Mouse (Mus musculus): ENCODE measurements around the gene Dab2ip.

Gene Dab2ip

DNA sequence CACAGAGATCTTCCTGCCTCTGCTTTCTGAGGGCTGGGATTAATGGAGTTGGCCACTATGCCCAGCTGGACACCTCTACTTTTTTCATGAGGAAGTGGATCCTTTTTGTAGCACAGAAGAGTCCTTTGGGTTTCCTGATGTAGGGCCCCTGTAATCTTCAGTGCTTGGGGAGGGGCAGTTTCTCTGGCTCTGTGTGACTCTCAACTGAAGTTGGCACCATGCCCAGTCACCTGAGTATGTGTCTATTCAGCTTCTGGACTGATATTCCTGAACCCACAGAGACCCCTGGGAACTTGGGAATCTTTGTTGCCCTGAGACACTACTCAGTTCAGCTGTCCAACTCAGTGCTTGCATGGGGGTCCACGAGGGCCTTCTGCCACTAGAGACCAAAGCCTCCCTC, 37.0 kb downstream of the Dab2ip start:
- no peak for DNase-seq (ENCODE audit: low spot score in 2 of 2)

DNA sequence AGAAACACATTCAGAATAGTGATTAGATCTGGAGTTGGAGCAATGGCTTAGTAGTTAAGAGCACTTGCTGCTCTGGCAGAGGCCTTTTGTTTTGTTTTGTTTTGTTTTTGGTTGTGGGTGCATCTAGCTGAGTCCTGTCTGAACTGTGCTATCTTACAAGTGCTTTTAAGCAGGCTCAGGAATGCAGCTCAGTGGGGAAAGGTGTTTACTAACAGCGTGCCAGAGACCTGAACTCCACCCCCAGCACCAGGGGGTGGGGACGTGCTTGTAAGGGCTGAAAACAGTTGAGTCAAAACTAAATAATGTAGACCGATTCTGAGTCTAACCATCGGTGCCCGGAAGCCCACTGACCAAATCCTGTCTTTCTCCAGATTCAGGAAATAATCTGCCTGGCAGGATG, 37.7 kb downstream of the Dab2ip start:
- no peak for DNase-seq (ENCODE audit: low spot score in 2 of 2)

DNA sequence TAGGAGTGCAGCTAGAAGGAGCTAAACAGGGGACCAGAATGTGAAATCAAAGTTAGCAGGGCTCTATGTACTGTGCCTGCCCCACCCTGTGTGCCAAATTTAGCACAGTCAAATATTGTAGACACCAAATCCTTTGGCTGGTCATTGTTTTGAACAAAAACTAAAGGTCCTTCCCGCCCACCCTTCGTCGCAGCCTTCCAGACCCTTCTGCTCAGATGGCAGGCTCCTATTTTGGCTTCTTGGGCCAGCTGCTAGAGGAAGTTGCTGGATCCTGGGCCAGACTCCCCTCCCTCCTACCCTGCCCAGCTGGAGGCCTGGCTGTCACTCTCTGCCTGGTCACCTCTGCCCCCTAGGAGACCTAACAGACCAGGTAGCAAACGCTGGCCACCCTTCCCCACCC, 38.7 kb downstream of the Dab2ip start:
- no peak for DNase-seq (ENCODE audit: low spot score in 2 of 2)

DNA sequence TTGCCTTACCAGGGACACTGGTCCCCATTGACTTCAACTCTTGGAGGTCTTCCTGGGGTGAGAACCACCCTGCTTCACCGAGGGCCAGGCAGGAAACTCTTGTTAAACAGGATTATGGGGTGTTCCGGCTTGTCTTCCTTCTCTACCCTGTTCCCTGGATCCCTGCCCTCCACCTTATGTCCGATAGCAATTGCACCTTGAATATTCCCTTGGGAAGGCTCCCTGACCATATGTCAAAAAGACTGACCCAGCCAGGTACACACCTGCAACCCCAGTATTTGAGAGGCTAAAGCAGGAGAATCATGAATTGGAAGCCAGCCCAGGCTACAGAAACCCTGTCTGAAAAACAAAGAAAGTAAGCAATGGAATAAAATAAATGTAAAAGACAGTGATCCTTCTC, 40.8 kb downstream of the Dab2ip start:
- DNase-seq (ENCODE audit: low spot score in 2 of 2) = no peak

GRCm38 (mm10) chr2:35601665-35602064, 43.6 kb downstream of the Dab2ip start:
- no peak for DNase-seq (ENCODE audit: low spot score in 2 of 2)

GRCm38 (mm10) chr2:35607476-35607875, 49.4 kb downstream of the Dab2ip start:
- DNase-seq (ENCODE audit: low spot score in 2 of 2) = no peak

GRCm38 (mm10) chr2:35608856-35609255, 50.8 kb downstream of the Dab2ip start:
- no peak for DNase-seq (ENCODE audit: low spot score in 2 of 2)

GRCm38 (mm10) chr2:35609317-35609716, 51.3 kb downstream of the Dab2ip start:
- DNase-seq (ENCODE audit: low spot score in 2 of 2) = peak; percentile 52 to 65

GRCm38 (mm10) chr2:35610168-35610951, 52.3 kb downstream of the Dab2ip start:
- peak in 1 of 2 experiments; percentile 75 for DNase-seq (ENCODE audit: low spot score in 2 of 2)

GRCm38 (mm10) chr2:35610976-35611375, 52.9 kb downstream of the Dab2ip start:
- DNase-seq (ENCODE audit: low spot score in 2 of 2) = no peak

DNA sequence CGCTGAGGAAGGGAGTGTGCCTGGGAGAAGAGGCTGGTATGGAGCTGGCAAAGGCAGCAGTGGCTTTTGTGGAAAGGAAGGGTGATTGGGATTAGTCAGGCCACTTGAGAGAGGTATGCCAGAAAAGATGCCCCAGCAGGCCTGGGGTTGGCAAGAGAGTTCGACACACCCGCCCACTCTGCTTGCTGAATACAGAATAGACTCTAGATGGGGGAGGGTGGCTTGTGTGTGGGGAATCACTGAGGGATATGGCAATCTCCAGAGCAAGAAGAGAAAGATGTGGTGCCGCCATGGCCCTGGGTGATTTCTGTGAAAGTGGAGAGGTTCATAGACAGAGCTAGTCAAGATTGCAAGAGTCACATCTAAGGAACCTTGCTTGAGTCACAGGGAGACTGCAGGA, 53.6 kb downstream of the Dab2ip start:
- DNase-seq (ENCODE audit: low spot score in 2 of 2) = no peak

- no peak for DNase-seq (ENCODE audit: low spot score in 2 of 2)
These were observed 54.2 kb downstream of the Dab2ip start for GRCm38 (mm10) chr2:35612297-35612696.

DNA sequence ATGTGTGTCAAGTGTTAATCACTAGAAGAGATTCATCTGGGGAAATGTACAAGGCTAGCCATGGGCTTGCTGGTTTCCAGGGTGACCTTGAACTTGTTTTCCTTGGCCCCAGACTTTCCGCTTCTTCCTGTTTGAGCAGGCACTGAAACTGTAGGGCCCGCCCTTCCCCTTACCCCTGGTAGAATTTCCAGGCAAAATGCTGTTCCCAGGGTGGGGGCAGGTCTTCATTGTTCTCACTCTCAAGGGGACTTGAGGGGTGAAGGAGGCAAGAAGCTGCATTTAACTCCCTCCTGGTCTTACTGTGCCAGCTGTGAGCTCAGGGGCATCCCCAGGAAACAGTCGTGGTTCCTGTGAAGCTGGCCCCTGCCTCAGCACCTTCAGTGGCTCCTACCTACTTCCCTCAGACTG, 55.9 kb downstream of the Dab2ip start:
- DNase-seq (ENCODE audit: low spot score in 2 of 2) = no peak

- DNase-seq (ENCODE audit: low spot score in 2 of 2) = no peak
These were observed 56.3 kb downstream of the Dab2ip start for GRCm38 (mm10) chr2:35614411-35614810.

DNA sequence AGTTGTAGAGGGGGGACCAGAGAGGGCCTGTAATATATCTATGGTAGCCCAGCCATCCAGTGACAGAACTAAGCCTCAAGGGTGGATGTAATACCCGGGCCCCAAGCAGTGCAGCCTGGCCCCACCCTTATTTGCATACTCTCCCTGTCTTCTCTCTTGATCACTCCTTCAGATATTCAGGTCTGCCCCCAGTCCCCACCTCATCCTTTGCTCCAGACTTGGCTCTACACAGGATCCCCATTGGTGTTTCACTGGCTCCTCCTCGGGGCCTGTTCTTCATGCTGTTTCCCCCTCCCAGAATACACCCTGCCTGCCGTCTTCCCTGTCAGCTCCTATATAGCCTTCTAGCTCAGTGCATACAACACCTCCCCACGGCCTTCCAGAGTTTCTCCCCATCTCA, 57.3 kb downstream of the Dab2ip start:
- no peak for DNase-seq (ENCODE audit: low spot score in 2 of 2)

DNA sequence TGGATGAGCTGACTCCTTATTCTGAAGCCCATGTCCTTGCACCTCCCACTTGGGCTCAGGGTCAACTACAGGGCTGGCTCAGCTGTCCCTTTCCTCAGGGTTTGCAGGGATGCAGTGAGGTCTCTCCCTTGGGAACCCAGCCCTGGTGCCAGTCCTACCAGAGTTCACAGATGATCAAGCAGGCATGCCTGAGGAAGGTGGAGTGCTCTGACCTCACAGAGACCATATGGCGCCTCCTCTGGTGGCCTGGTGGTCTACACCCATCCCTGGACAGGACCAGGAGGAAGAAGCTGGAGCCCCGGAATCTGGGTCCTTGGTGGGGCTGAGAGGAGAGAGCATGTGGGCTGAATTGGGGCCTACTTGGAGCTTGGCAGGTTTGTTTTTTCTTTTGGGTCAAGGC, 57.9 kb downstream of the Dab2ip start:
- no peak for DNase-seq (ENCODE audit: low spot score in 2 of 2)

DNA sequence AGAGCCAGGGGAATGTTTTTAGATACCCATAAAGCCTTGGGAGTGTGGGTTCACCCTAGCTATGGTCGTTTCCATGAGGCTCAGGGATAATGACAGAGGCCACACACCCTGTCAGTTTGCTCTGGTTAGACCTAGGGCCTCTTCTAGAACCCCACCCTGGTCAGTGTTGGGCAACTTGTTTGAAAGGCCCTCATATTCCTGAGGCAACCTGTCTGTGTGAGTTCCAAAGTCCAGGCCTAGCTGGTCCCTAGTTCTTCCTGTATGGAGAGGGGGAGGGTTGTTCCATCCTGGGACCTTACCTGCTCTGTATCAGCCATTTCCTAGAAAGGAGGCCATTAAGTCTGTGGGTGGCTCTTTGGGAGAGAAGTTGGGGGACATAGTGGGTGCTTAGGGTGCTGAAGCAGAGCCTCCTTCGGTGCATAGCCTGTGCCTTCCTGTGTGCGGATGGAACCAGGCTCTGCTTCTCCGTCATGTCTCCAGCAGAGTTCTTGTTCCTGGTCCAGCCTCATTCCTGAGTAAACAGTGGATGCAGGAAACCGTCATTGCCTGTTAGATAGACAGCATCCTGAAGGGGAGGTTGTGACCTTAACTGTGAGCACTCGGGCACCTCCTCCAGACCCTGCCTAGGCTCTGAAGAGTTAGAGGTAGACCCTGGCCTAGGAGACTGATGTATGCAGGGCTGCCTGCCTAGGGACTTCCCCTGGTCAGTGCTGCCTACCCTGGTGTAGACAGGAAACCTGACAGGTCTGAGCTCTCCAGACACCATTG, 59.0 kb downstream of the Dab2ip start:
- DNase-seq (ENCODE audit: low spot score in 2 of 2) = no peak

DNA sequence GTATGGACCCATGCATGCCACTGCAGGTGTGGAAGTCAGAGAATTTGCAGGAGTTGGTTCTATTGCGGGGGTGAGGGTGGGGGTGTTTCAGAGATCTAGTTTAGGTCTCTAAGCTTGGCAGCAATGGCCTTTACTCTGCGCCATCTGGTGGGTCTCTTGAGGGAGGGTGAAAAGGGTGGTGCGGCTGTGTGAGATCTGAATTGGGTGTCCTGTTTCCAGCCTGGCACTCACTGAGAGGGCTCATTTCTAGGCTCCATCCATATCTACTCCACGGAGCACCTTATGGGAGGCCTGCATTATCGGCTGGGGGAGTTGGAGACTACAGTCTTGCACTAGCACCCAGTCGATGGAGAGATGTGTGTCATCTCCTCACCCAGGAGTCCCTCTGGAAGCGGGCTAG, 60.9 kb downstream of the Dab2ip start:
- DNase-seq (ENCODE audit: low spot score in 2 of 2) = no peak

GRCm38 (mm10) chr2:35619532-35619931, 61.5 kb downstream of the Dab2ip start:
- no peak for DNase-seq (ENCODE audit: low spot score in 2 of 2)

DNA sequence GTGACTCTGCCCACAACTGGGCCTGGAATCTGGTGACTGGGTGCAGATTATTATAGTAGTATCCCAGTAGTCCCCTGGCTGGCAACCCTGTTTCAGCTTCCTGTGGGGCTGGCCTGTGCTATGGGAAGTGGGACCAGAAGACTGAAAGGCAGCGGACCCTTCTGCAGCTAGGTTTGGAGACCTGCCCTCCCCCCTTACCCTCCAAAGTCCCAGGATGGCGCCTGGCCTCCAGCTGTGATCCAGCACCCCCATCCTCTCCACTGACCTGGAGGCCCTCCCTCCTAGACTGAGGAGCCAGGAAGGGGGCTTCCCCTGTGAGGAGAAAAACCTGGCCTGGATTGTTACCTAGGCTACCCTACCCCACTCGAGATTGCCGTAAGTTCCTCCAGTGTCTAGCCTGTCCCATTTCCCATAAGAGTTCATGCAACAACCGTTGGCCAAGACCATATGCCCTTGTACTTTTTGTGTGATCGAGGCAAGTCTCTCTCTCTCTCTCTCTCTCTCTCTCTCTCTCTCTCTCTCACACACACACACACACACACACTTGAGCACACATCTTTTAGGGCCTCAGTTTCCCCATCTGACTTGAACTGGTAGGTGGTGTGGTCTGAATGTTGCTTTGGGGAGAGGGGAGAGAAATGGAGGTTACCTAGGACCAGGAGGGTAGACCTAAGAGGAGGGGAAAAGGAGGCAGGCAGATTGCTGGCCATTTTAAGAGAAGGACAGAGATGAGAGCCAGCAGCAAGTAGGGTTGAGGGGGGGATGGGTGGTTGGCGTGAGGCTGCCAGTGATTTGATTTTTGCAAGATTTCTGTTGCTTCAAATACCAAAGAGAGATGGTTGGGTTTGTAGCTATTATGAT, 62.5 kb downstream of the Dab2ip start:
- no peak for DNase-seq (ENCODE audit: low spot score in 2 of 2)

- DNase-seq (ENCODE audit: low spot score in 2 of 2) = no peak
These were observed 63.1 kb downstream of the Dab2ip start for GRCm38 (mm10) chr2:35621225-35621519.

- no peak for DNase-seq (ENCODE audit: low spot score in 2 of 2)
These were observed 63.7 kb downstream of the Dab2ip start for GRCm38 (mm10) chr2:35621796-35622195.
